ENCODE assay signal across 22 mouse cellular contexts in genomic region chr8:95593439-95594393, GRCm38 (mm10). TPM values are rescaled to one million over a fixed set of nuclear protein-coding genes. Genes with fewer than 3 reads are reported as not detected.
A peak's percentile ranks its signal among the peaks of the same experiment; 100 is the strongest.
DNase-seq lines count a peak whose midpoint lies in the region; ATAC-seq and TF ChIP-seq lines count a peak whose summit lies in the region.
"Had no signal": no experiment of that assay in that cellular context is flagged by ENCODE, and none has a peak within 500 bp of the region (broad histone marks: within the 10 kb centered on the region; RNA-seq: fewer than 3 reads in every experiment).

No protein-coding gene starts in this region.

- no peaks in the 10 kb centered on the region for H3K36me3 ChIP-seq in lung, postnatal 0 days (ENCODE audit: insufficient read depth, low read length)
- no peaks in the 10 kb centered on the region for H3K36me3 ChIP-seq in liver, embryonic 12.5 days
- H3K36me3 ChIP-seq: embryonic facial prominence, embryonic 15.5 days; heart, embryonic 15.5 days; limb, embryonic 10.5 days; neural tube, embryonic 12.5 days had no signal

- H3K4me1 ChIP-seq in lung, postnatal 0 days (ENCODE audit: insufficient read depth, low read depth, low read length): no peaks in the 10 kb centered on the region
- peaks cover 48% of the 10 kb centered on the region for H3K4me1 ChIP-seq in liver, embryonic 12.5 days
- H3K4me1 ChIP-seq: embryonic facial prominence, embryonic 15.5 days; limb, embryonic 10.5 days; neural tube, embryonic 12.5 days had no signal

- no peak overlapping the region for H3K27ac ChIP-seq in lung, postnatal 0 days (ENCODE audit: low read length)
- H3K27ac ChIP-seq in liver, embryonic 12.5 days: peak overlapping the region; percentile 55
- H3K27ac ChIP-seq: embryonic facial prominence, embryonic 15.5 days; limb, embryonic 10.5 days; neural tube, embryonic 12.5 days had no signal

- TF ChIP-seq EP300 in lung, postnatal 0 days (IDR thresholded peaks at IDR 0.05): no peak

- no peak for TF ChIP-seq CTCF in lung, postnatal 0 days (IDR thresholded peaks at IDR 0.05)

- H3K27me3 ChIP-seq in lung, postnatal 0 days (replicated peaks; ENCODE audit: insufficient read depth, low read length): no peaks in the 10 kb centered on the region
- H3K27me3 ChIP-seq in liver, embryonic 12.5 days (replicated peaks): no peaks in the 10 kb centered on the region
- H3K27me3 ChIP-seq: embryonic facial prominence, embryonic 15.5 days; heart, embryonic 15.5 days; neural tube, embryonic 12.5 days had no signal

- DNase-seq in lung, postnatal 0 days (ENCODE audit: low spot score): peak; percentile 7
- DNase-seq in lung, postnatal 4 days: no peak
- peak; percentile 62 for DNase-seq in WW6 (ENCODE audit: low read depth, low spot score)
- no peak for DNase-seq in urinary bladder, adult 18-20 months (ENCODE audit: low spot score in 2 of 2)
- no peak for DNase-seq in thymus, postnatal 36 days
- no peak for DNase-seq in retina, embryonic 14.5 days (ENCODE audit: low spot score)
- DNase-seq: cerebellum, adult 18-20 months; heart, adult 11 months; kidney, adult 2 months; kidney, postnatal 25 days; lung, adult 2 months had no signal

- 91% methylated on average over 7 of the region's 7 CpGs for WGBS in lung, postnatal 0 days
- WGBS in liver, embryonic 12.5 days (ENCODE audit: insufficient replicate concordance): 86% methylated on average over 7 of the region's 7 CpGs

- no peak for ATAC-seq in lung, postnatal 0 days
- no peak for ATAC-seq in liver, embryonic 12.5 days
- ATAC-seq: forebrain, embryonic 14.5 days had no signal

- no peak overlapping the region for H3K9ac ChIP-seq in lung, postnatal 0 days (replicated peaks; ENCODE audit: low read depth)
- no peak overlapping the region for H3K9ac ChIP-seq in liver, embryonic 12.5 days
- H3K9ac ChIP-seq: embryonic facial prominence, embryonic 15.5 days; heart, embryonic 15.5 days; neural tube, embryonic 12.5 days had no signal

- H3K4me3 ChIP-seq in lung, postnatal 0 days (ENCODE audit: low read depth, low read length): no peak overlapping the region
- no peak overlapping the region for H3K4me3 ChIP-seq in liver, embryonic 12.5 days
- H3K4me3 ChIP-seq: embryonic facial prominence, embryonic 15.5 days; heart, embryonic 15.5 days; limb, embryonic 10.5 days; neural tube, embryonic 12.5 days had no signal

- no peaks in the 10 kb centered on the region for H3K9me3 ChIP-seq in lung, postnatal 0 days (ENCODE audit: low read length)
- 0 out of 2 replicates have a peak, but pooled peaks cover 3% of the 10 kb centered on the region for H3K9me3 ChIP-seq in liver, embryonic 12.5 days (replicated peaks)
- H3K9me3 ChIP-seq: embryonic facial prominence, embryonic 15.5 days; heart, embryonic 15.5 days; limb, embryonic 10.5 days; neural tube, embryonic 12.5 days had no signal

- H3K4me2 ChIP-seq in lung, postnatal 0 days (replicated peaks; ENCODE audit: low read depth, low read length): no peak overlapping the region
- H3K4me2 ChIP-seq in liver, embryonic 12.5 days: no peak overlapping the region
- H3K4me2 ChIP-seq: embryonic facial prominence, embryonic 15.5 days; heart, embryonic 15.5 days; neural tube, embryonic 12.5 days had no signal

RNA-seq across cellular contexts. Expression of gene Prss54, which starts 17.6 kb away (rescaled TPM):
- not detected in 2 replicates for polyA plus RNA-seq in lung, postnatal 0 days (2015; fragmentation: Nextera tagmentation; extraction: Ambion mirVana)
- not detected in 2 replicates for polyA plus RNA-seq in liver, embryonic 12.5 days (2016; fragmentation: Nextera tagmentation; extraction: Ambion mirVana)
- polyA plus RNA-seq: brain, embryonic 14.5 days; C2C12; embryonic facial prominence, embryonic 15.5 days; forebrain, embryonic 14.5 days; heart, embryonic 15.5 days; hindbrain, embryonic 11.5 days; kidney, adult 2 months; limb, embryonic 10.5 days; lung, adult 2 months; midbrain, postnatal 0 days; neural tube, embryonic 12.5 days; thymus, postnatal 0 days had no signal

RNA-seq across cellular contexts. Expression of gene Gins3, which starts 39.5 kb away (rescaled TPM):
- polyA plus RNA-seq in lung, postnatal 0 days (2015; fragmentation: Nextera tagmentation; extraction: Ambion mirVana): 4.2 and 5.2 TPM in 2 replicates
- polyA plus RNA-seq in liver, embryonic 12.5 days (2016; fragmentation: Nextera tagmentation; extraction: Ambion mirVana): 13.8 and 14.1 TPM in 2 replicates

RNA-seq across cellular contexts. Expression of gene Ccdc113, which starts 59.8 kb away (rescaled TPM):
- polyA plus RNA-seq in lung, postnatal 0 days (2015; fragmentation: Nextera tagmentation; extraction: Ambion mirVana): 13.1 and 18.1 TPM in 2 replicates
- not detected in 2 replicates for polyA plus RNA-seq in liver, embryonic 12.5 days (2016; fragmentation: Nextera tagmentation; extraction: Ambion mirVana)
- polyA plus RNA-seq: C2C12; limb, embryonic 10.5 days had no signal

Comparison
In these comparisons a context has a peak if more than half of its experiments do, and no peak if none do; other contexts are left out.
1. DNase-seq: peak in lung, postnatal 0 days (single experiment) and WW6 (single experiment); none in lung, postnatal 4 days (0 of 2), urinary bladder, adult 18-20 months (0 of 2), thymus, postnatal 36 days (0 of 2) and retina, embryonic 14.5 days (single experiment).
2. RNA of gene Ccdc113, which starts 59.8 kb away (polyA plus RNA-seq): 13.1 to 18.1 TPM in lung, postnatal 0 days; not detected in liver, embryonic 12.5 days; every median in the first group is over 10 times any median in the second.